Mouse (Mus musculus): Measurements from ENCODE around the gene Srpk1. TPM values are rescaled to one million over a fixed set of nuclear protein-coding genes. Genes with fewer than 3 reads are reported as not detected.

Srpk1 gene
- polyA plus RNA-seq, 1 experiment from 2014 or later, result 96.3 TPM

DNA sequence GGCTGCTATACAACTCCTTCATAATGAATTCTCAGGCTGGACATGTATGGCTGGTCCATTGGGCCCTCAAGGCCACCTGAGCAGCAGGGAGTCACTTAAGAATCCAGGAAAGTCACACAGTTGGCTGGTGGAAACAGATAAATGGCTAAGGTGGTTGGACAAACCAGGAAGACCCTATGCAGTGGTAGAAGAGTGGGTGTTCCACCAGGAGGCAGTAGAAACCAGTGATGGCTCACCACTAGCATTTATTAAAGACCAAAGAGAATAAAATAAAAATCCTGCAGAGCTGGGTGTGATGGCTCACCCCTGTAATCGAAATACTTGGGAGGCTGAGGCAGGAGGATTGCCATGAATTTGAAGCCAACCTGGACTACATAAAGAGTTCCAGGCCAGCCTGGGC is 75.6 kb downstream of the Srpk1 start:
- Histone ChIP-seq H3K27me3 (no peaks in the 10 kb centered on the region), H3K4me3 (replicated peaks) (no peak overlapping the region), H3K9ac (no peak overlapping the region), H3K36me3 (no peaks in the 10 kb centered on the region), H3K27ac (no peak overlapping the region), H3K9me3 (replicated peaks) (peaks cover under 1% of the 10 kb centered on the region; the same call in 1 of the 2 replicates), H3K4me1 (no peaks in the 10 kb centered on the region), H3K4me2 (no peak overlapping the region)
- ATAC-seq (replicated peaks; ENCODE audit: low FRiP score), result no peak
- 78% methylated on average over 1 of the region's 1 CpGs for WGBS

DNA sequence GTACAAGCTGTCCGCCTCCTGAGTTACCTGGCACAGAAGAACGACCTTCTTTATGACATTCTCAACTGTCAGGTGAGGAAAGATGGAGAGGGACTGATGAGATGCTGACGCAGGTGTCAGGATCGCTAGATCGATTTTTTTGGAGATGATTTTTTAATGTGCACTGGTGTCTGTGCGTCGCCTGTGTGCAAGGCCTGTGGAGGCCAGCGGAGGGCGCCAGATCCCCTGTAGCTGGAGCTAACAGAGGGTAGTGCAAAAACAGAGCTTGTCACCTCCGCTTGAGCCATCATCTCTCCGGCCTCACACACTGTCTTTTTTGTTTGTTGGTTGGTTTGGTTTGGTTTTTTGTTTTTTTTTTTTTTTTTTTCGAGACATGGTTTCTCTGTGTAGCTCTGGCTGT is 84.6 kb downstream of the Srpk1 start:
- ATAC-seq (replicated peaks; ENCODE audit: low FRiP score), result no peak
- H3K9ac ChIP-seq, result no peak overlapping the region
- H3K4me3 ChIP-seq (replicated peaks), result no peak overlapping the region
- H3K4me2 ChIP-seq, result no peak overlapping the region
- H3K4me1 ChIP-seq, result no peaks in the 10 kb centered on the region
- H3K9me3 ChIP-seq (replicated peaks), result peaks cover 14% of the 10 kb centered on the region; the same call in 1 of the 2 replicates
- no peak overlapping the region for H3K27ac ChIP-seq
- WGBS, result 49% methylated on average over 12 of the region's 12 CpGs
- H3K27me3 ChIP-seq, result 0 out of 2 replicates have a peak, but pooled peaks cover 2% of the 10 kb centered on the region
- H3K36me3 ChIP-seq, result no peaks in the 10 kb centered on the region

Small RNA genes within 50 kb of the gene (microRNA-seq; reads per million reads assigned to microRNA genes)
- not detected for gene Mir6969

Other genes with a start within 250 kb of the Srpk1 start
- 31.1 and 35.0 TPM in 2 replicates for gene Fkbp5, start 105.2 kb downstream of the Srpk1 start, polyA plus RNA-seq (2015; fragmentation: Nextera tagmentation; extraction: Ambion mirVana)
- gene Armc12, start 91.9 kb downstream of the Srpk1 start, polyA plus RNA-seq (2015; fragmentation: Nextera tagmentation; extraction: Ambion mirVana), result not detected in 2 replicates
- not detected in 2 replicates for gene Clpsl2, start 73.3 kb downstream of the Srpk1 start, polyA plus RNA-seq (2015; fragmentation: Nextera tagmentation; extraction: Ambion mirVana)
- gene Clps, start 61.9 kb downstream of the Srpk1 start, polyA plus RNA-seq (2015; fragmentation: Nextera tagmentation; extraction: Ambion mirVana), result 0.78 and 2.6 TPM in 2 replicates
- gene Lhfpl5, start 47.1 kb downstream of the Srpk1 start, polyA plus RNA-seq (2015; fragmentation: Nextera tagmentation; extraction: Ambion mirVana), result 0.54 and 0.91 TPM in 2 replicates
- gene Slc26a8, start 67.5 kb upstream of the Srpk1 start, polyA plus RNA-seq (2015; fragmentation: Nextera tagmentation; extraction: Ambion mirVana), result 0.75 and 0.85 TPM in 2 replicates
- 43.6 and 47.3 TPM in 2 replicates for gene Mapk14, start 68.6 kb upstream of the Srpk1 start, polyA plus RNA-seq (2015; fragmentation: Nextera tagmentation; extraction: Ambion mirVana)
- 3.1 and 4.0 TPM in 2 replicates for gene AC170998.1, start 103.4 kb upstream of the Srpk1 start, polyA plus RNA-seq (2015; fragmentation: Nextera tagmentation; extraction: Ambion mirVana)
- 44.7 and 46.4 TPM in 2 replicates for gene Mapk13, start 146.6 kb upstream of the Srpk1 start, polyA plus RNA-seq (2015; fragmentation: Nextera tagmentation; extraction: Ambion mirVana)
- 11.2 and 14.4 TPM in 2 replicates for gene Brpf3, start 178.4 kb upstream of the Srpk1 start, polyA plus RNA-seq (2015; fragmentation: Nextera tagmentation; extraction: Ambion mirVana)
- 0.08 and 0.10 TPM in 2 replicates for gene Pnpla1, start 235.7 kb upstream of the Srpk1 start, polyA plus RNA-seq (2015; fragmentation: Nextera tagmentation; extraction: Ambion mirVana)

Data from kidney, embryonic 15.5 days (tissue).